Mouse (Mus musculus): ENCODE measurements around the gene Sh3bp2.
"Not testable (repeated sequence)": the region's sequence is repeated elsewhere in the genome, so short reads cannot be mapped to it uniquely, and the experiment has no call there.

Gene Sh3bp2

GRCm38 (mm10) chr5:34572568-34572967 is 46.9 kb downstream of the Sh3bp2 start:
- not testable (repeated sequence) for DNase-seq (ENCODE audit: low read depth, low spot score)

- peak; percentile 98 for DNase-seq (ENCODE audit: low read depth, low spot score)
Observed at GRCm38 (mm10) chr5:34573268-34574221, 47.9 kb downstream of the Sh3bp2 start, which contains the start of gene Add1. Gene Add1, plus strand, starts transcription at chr5:34573664.

- DNase-seq (ENCODE audit: low read depth, low spot score): no peak
Observed at GRCm38 (mm10) chr5:34574721-34575120, 49.1 kb downstream of the Sh3bp2 start.

GRCm38 (mm10) chr5:34576286-34576685 is 50.6 kb downstream of the Sh3bp2 start:
- no peak for DNase-seq (ENCODE audit: low read depth, low spot score)

GRCm38 (mm10) chr5:34578038-34578655 is 52.5 kb downstream of the Sh3bp2 start:
- no peak for DNase-seq (ENCODE audit: low read depth, low spot score)

GRCm38 (mm10) chr5:34579377-34579776 is 53.7 kb downstream of the Sh3bp2 start:
- DNase-seq (ENCODE audit: low read depth, low spot score): no peak

- DNase-seq (ENCODE audit: low read depth, low spot score): peak; percentile 21
Observed at GRCm38 (mm10) chr5:34581671-34582313, 56.2 kb downstream of the Sh3bp2 start.

GRCm38 (mm10) chr5:34582314-34582675 is 56.7 kb downstream of the Sh3bp2 start:
- no peak for DNase-seq (ENCODE audit: low read depth, low spot score)

- DNase-seq (ENCODE audit: low read depth, low spot score): no peak
Observed at GRCm38 (mm10) chr5:34585216-34585615, 59.6 kb downstream of the Sh3bp2 start.

- DNase-seq (ENCODE audit: low read depth, low spot score): no peak
Observed at GRCm38 (mm10) chr5:34587881-34588280, 62.2 kb downstream of the Sh3bp2 start.

- no peak for DNase-seq (ENCODE audit: low read depth, low spot score)
Observed at GRCm38 (mm10) chr5:34590059-34590458, 64.4 kb downstream of the Sh3bp2 start.

- DNase-seq (ENCODE audit: low read depth, low spot score): no peak
Observed at GRCm38 (mm10) chr5:34590702-34591101, 65.1 kb downstream of the Sh3bp2 start.

GRCm38 (mm10) chr5:34591388-34592004 is 65.9 kb downstream of the Sh3bp2 start:
- DNase-seq (ENCODE audit: low read depth, low spot score): no peak

- not testable (repeated sequence) for DNase-seq (ENCODE audit: low read depth, low spot score)
Observed at GRCm38 (mm10) chr5:34592224-34592623, 66.6 kb downstream of the Sh3bp2 start.

- DNase-seq (ENCODE audit: low read depth, low spot score): no peak
Observed at GRCm38 (mm10) chr5:34592666-34593065, 67.0 kb downstream of the Sh3bp2 start.

GRCm38 (mm10) chr5:34593202-34593727 is 67.6 kb downstream of the Sh3bp2 start:
- DNase-seq (ENCODE audit: low read depth, low spot score): no peak

- no peak for DNase-seq (ENCODE audit: low read depth, low spot score)
Observed at GRCm38 (mm10) chr5:34604576-34604975, 78.9 kb downstream of the Sh3bp2 start.

GRCm38 (mm10) chr5:34607100-34607880 is 81.7 kb downstream of the Sh3bp2 start:
- DNase-seq (ENCODE audit: low read depth, low spot score): no peak

- no peak for DNase-seq (ENCODE audit: low read depth, low spot score)
Observed at GRCm38 (mm10) chr5:34608226-34608625, 82.6 kb downstream of the Sh3bp2 start.

GRCm38 (mm10) chr5:34609966-34610365 is 84.3 kb downstream of the Sh3bp2 start:
- no peak for DNase-seq (ENCODE audit: low read depth, low spot score)
